Comparison of ENCODE assay signal across 23 mouse cellular contexts in the genomic region with DNA sequence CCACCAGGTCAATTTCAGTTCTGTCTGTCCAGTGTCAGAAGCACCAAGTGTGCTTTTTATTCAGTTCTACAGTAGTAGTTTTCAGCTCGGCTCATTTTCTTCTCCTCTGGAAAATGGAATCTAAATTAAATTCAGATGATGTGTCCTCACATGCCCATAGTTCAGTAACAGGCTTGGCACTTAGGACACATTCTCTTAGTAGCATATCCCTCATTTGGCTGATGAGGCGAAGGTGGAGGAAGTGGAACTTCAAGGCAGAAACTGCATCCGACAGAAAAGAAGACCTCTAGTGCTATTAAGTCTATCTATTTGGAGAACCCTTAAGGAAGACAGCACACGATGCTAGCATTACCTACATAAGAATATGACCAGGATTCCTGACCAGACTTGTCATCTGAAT.
"Had no signal": no experiment of that assay in that cellular context is flagged by ENCODE, and none has a peak within 500 bp of the region (broad histone marks: within the 10 kb centered on the region; RNA-seq: fewer than 3 reads in every experiment).

No protein-coding gene starts in this region.

- ATAC-seq: hindbrain, postnatal 0 days; intestine, embryonic 16.5 days; liver, embryonic 12.5 days had no signal

- H3K9me3 ChIP-seq: hindbrain, embryonic 13.5 days; hindbrain, embryonic 15.5 days; kidney, embryonic 15.5 days; limb, embryonic 13.5 days; limb, embryonic 15.5 days; liver, embryonic 12.5 days had no signal

- H3K9ac ChIP-seq: hindbrain, embryonic 13.5 days; hindbrain, embryonic 15.5 days; kidney, embryonic 15.5 days; limb, embryonic 13.5 days; limb, embryonic 15.5 days; liver, embryonic 12.5 days; liver, embryonic 14.5 days had no signal

- H3K4me3 ChIP-seq: heart, adult 2 months; hindbrain, embryonic 13.5 days; hindbrain, embryonic 15.5 days; kidney, embryonic 15.5 days; limb, embryonic 13.5 days; limb, embryonic 15.5 days; liver, embryonic 12.5 days had no signal

- H3K36me3 ChIP-seq: hindbrain, embryonic 13.5 days; hindbrain, embryonic 15.5 days; kidney, embryonic 15.5 days; limb, embryonic 13.5 days; limb, embryonic 15.5 days; liver, embryonic 12.5 days had no signal

- H3K4me2 ChIP-seq: heart, embryonic 11.5 days; hindbrain, embryonic 13.5 days; hindbrain, embryonic 15.5 days; kidney, embryonic 15.5 days; limb, embryonic 13.5 days; limb, embryonic 15.5 days; liver, embryonic 12.5 days had no signal

- H3K27ac ChIP-seq: heart, adult 2 months; hindbrain, embryonic 13.5 days; hindbrain, embryonic 15.5 days; hindbrain, postnatal 0 days; kidney, embryonic 15.5 days; kidney, postnatal 0 days; limb, embryonic 13.5 days; limb, embryonic 15.5 days; liver, embryonic 12.5 days; liver, embryonic 14.5 days had no signal

- DNase-seq: gastrocnemius, postnatal 14 days; gastrocnemius, postnatal 36 days; heart, adult 11 months; heart, adult 2 months; heart, postnatal 14 days; heart, postnatal 36 days; kidney, adult 11 months; kidney, adult 9 months; kidney, postnatal 14 days; layer of hippocampus, adult 9-11 months; layer of hippocampus, postnatal 36 days; left cerebral cortex, postnatal 4 days had no signal

- H3K27me3 ChIP-seq: hindbrain, embryonic 13.5 days; hindbrain, embryonic 15.5 days; kidney, embryonic 15.5 days; limb, embryonic 13.5 days; limb, embryonic 15.5 days; liver, embryonic 12.5 days had no signal

- H3K4me1 ChIP-seq: hindbrain, embryonic 13.5 days; hindbrain, embryonic 15.5 days; kidney, embryonic 15.5 days; limb, embryonic 15.5 days; liver, embryonic 12.5 days had no signal
